11 mouse cellular contexts compared by ENCODE assay signal in the genomic region with DNA sequence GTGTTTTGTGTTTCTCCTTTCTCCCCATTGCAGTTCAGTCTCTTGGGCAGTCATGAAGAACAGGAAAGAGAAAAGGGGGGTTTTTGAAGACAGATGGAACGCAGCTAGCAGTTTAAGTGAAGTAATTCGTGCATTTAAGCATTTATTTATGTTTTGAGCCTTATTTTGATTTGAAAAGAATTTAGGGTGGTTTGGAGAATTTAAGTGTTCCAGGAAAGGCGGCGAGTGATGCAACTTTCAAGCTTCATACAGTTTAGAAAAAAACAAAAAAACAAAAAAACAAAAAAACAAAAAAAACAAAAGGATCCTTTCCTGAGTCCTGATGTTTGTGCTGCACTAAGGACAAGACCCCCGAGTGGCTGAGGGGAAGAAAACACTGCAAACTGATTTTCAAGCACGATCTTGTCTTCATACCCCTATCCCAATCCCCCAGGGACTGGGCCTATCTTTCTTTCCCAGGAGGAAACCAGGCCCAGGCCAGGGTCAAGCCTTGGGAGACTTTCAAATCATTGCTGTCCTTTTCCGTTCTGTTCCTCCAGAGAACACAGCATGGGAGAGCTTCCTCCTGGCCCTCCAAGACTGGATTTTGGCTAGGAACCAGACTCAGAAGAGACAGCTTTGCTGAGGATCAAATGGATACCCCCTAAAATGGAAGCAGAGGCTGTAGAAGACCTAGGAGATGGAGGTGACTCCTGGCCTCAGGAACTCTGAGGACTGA. TPM values are rescaled to one million over a fixed set of nuclear protein-coding genes. Genes with fewer than 3 reads are reported as not detected.
DNase-seq lines count a peak whose midpoint lies in the region; ATAC-seq and TF ChIP-seq lines count a peak whose summit lies in the region.
"Had no signal": no experiment of that assay in that cellular context is flagged by ENCODE, and none has a peak within 500 bp of the region (broad histone marks: within the 10 kb centered on the region; RNA-seq: fewer than 3 reads in every experiment).

No protein-coding gene starts in this region.

- H3K9ac ChIP-seq in limb, embryonic 12.5 days (replicated peaks): no peak overlapping the region
- H3K9ac ChIP-seq in intestine, embryonic 15.5 days: no peak overlapping the region
- no peak overlapping the region for H3K9ac ChIP-seq in liver, embryonic 13.5 days
- H3K9ac ChIP-seq in midbrain, embryonic 15.5 days: no peak overlapping the region
- no peak overlapping the region for H3K9ac ChIP-seq in forebrain, postnatal 0 days
- H3K9ac ChIP-seq: forebrain, embryonic 12.5 days; hindbrain, embryonic 14.5 days; limb, embryonic 13.5 days had no signal

- no peak for TF ChIP-seq CTCF in forebrain, postnatal 0 days (IDR thresholded peaks at IDR 0.05; ENCODE audit: low read depth)

- no peak for ATAC-seq in limb, embryonic 12.5 days (ENCODE audit: insufficient number of reproducible peaks, insufficient read depth, low FRiP score, low TSS enrichment, low read depth)
- no peak for ATAC-seq in intestine, embryonic 15.5 days
- ATAC-seq in liver, embryonic 13.5 days (ENCODE audit: low read depth): no peak
- ATAC-seq in midbrain, embryonic 15.5 days (replicated peaks): no peak
- no peak for ATAC-seq in forebrain, postnatal 0 days

- DNase-seq in limb, embryonic 10.5 days (ENCODE audit: low spot score): no peak
- DNase-seq in liver, embryonic 13.5 days: no peak
- DNase-seq in frontal cortex, postnatal 10 days (ENCODE audit: low spot score in 2 of 2): no peak
- DNase-seq in forebrain, postnatal 0 days: no peak

- H3K4me1 ChIP-seq in limb, embryonic 12.5 days (replicated peaks): peaks cover 9% of the 10 kb centered on the region; the same call in 1 of the 2 replicates
- H3K4me1 ChIP-seq in limb, embryonic 10.5 days: peaks cover 30% of the 10 kb centered on the region
- H3K4me1 ChIP-seq in brown adipose tissue, adult 24 weeks (ENCODE audit: control insufficient read depth, insufficient read depth, insufficient read length, low read length): peaks cover 30% of the 10 kb centered on the region; the same call in 1 of the 2 replicates
- H3K4me1 ChIP-seq in intestine, embryonic 15.5 days (replicated peaks): peaks cover 30% of the 10 kb centered on the region
- peaks cover 52% of the 10 kb centered on the region for H3K4me1 ChIP-seq in liver, embryonic 13.5 days (replicated peaks)
- no peaks in the 10 kb centered on the region for H3K4me1 ChIP-seq in midbrain, embryonic 15.5 days
- H3K4me1 ChIP-seq in forebrain, postnatal 0 days (ENCODE audit: insufficient read depth): no peaks in the 10 kb centered on the region

- 81% methylated on average over 7 of the region's 7 CpGs for WGBS in limb, embryonic 12.5 days
- 83% methylated on average over 7 of the region's 7 CpGs for WGBS in limb, embryonic 10.5 days
- 72% methylated on average over 7 of the region's 7 CpGs for WGBS in intestine, embryonic 15.5 days
- 35% methylated on average over 7 of the region's 7 CpGs for WGBS in liver, embryonic 13.5 days (ENCODE audit: insufficient replicate concordance)
- WGBS in midbrain, embryonic 15.5 days: 83% methylated on average over 7 of the region's 7 CpGs
- WGBS in forebrain, postnatal 0 days: 81% methylated on average over 7 of the region's 7 CpGs

- H3K4me2 ChIP-seq in limb, embryonic 12.5 days: no peak overlapping the region
- no peak overlapping the region for H3K4me2 ChIP-seq in intestine, embryonic 15.5 days (replicated peaks)
- no peak overlapping the region; the same call in 1 of the 2 replicates for H3K4me2 ChIP-seq in liver, embryonic 13.5 days
- no peak overlapping the region for H3K4me2 ChIP-seq in midbrain, embryonic 15.5 days
- no peak overlapping the region for H3K4me2 ChIP-seq in forebrain, postnatal 0 days (ENCODE audit: low read depth)
- H3K4me2 ChIP-seq: forebrain, embryonic 12.5 days; hindbrain, embryonic 14.5 days; limb, embryonic 13.5 days had no signal

- H3K9me3 ChIP-seq in limb, embryonic 12.5 days: 0 out of 2 replicates have a peak, but pooled peaks cover 5% of the 10 kb centered on the region
- no peaks in the 10 kb centered on the region for H3K9me3 ChIP-seq in limb, embryonic 10.5 days (replicated peaks)
- H3K9me3 ChIP-seq in intestine, embryonic 15.5 days: no peaks in the 10 kb centered on the region
- H3K9me3 ChIP-seq in liver, embryonic 13.5 days (replicated peaks): no peaks in the 10 kb centered on the region
- H3K9me3 ChIP-seq in midbrain, embryonic 15.5 days: no peaks in the 10 kb centered on the region
- H3K9me3 ChIP-seq in forebrain, postnatal 0 days (ENCODE audit: low read length): no peaks in the 10 kb centered on the region

- peak overlapping the region; percentile 12; the same call in 1 of the 2 replicates for H3K27ac ChIP-seq in limb, embryonic 12.5 days
- H3K27ac ChIP-seq in limb, embryonic 10.5 days: no peak overlapping the region
- H3K27ac ChIP-seq in brown adipose tissue, adult 24 weeks (replicated peaks; ENCODE audit: low read depth, low read length): peak overlapping the region; percentile 77
- H3K27ac ChIP-seq in intestine, embryonic 15.5 days: peak overlapping the region; percentile 24; the same call in 1 of the 2 replicates
- H3K27ac ChIP-seq in liver, embryonic 13.5 days: peak overlapping the region; percentile 69
- H3K27ac ChIP-seq in midbrain, embryonic 15.5 days: no peak overlapping the region
- no peak overlapping the region for H3K27ac ChIP-seq in forebrain, postnatal 0 days (ENCODE audit: low read depth, low read length)
- H3K27ac ChIP-seq: forebrain, embryonic 12.5 days; hindbrain, embryonic 14.5 days; limb, embryonic 13.5 days had no signal

- H3K4me3 ChIP-seq in limb, embryonic 12.5 days (replicated peaks): no peak overlapping the region
- no peak overlapping the region for H3K4me3 ChIP-seq in limb, embryonic 10.5 days
- H3K4me3 ChIP-seq in brown adipose tissue, adult 24 weeks (ENCODE audit: insufficient read depth, low read depth, low read length): no peak overlapping the region
- no peak overlapping the region for H3K4me3 ChIP-seq in intestine, embryonic 15.5 days (replicated peaks)
- H3K4me3 ChIP-seq in liver, embryonic 13.5 days (replicated peaks): no peak overlapping the region
- no peak overlapping the region for H3K4me3 ChIP-seq in midbrain, embryonic 15.5 days
- H3K4me3 ChIP-seq in forebrain, postnatal 0 days (ENCODE audit: low read depth, low read length): no peak overlapping the region
- H3K4me3 ChIP-seq: forebrain, embryonic 12.5 days; limb, embryonic 13.5 days had no signal

- no peaks in the 10 kb centered on the region for H3K36me3 ChIP-seq in limb, embryonic 12.5 days
- no peaks in the 10 kb centered on the region for H3K36me3 ChIP-seq in limb, embryonic 10.5 days
- no peaks in the 10 kb centered on the region for H3K36me3 ChIP-seq in intestine, embryonic 15.5 days
- no peaks in the 10 kb centered on the region for H3K36me3 ChIP-seq in liver, embryonic 13.5 days
- no peaks in the 10 kb centered on the region for H3K36me3 ChIP-seq in midbrain, embryonic 15.5 days (replicated peaks)
- H3K36me3 ChIP-seq in forebrain, postnatal 0 days (ENCODE audit: insufficient read depth): no peaks in the 10 kb centered on the region
- H3K36me3 ChIP-seq: forebrain, embryonic 12.5 days; limb, embryonic 13.5 days had no signal

- H3K27me3 ChIP-seq in limb, embryonic 12.5 days: no peaks in the 10 kb centered on the region
- 0 out of 2 replicates have a peak, but pooled peaks cover 5% of the 10 kb centered on the region for H3K27me3 ChIP-seq in limb, embryonic 10.5 days (ENCODE audit: low read depth, poor library complexity, severe bottlenecking)
- no peaks in the 10 kb centered on the region for H3K27me3 ChIP-seq in intestine, embryonic 15.5 days (replicated peaks)
- no peaks in the 10 kb centered on the region for H3K27me3 ChIP-seq in liver, embryonic 13.5 days
- H3K27me3 ChIP-seq in midbrain, embryonic 15.5 days (replicated peaks): no peaks in the 10 kb centered on the region
- H3K27me3 ChIP-seq in forebrain, postnatal 0 days (ENCODE audit: insufficient read depth, low read length): no peaks in the 10 kb centered on the region
- H3K27me3 ChIP-seq: forebrain, embryonic 12.5 days; limb, embryonic 13.5 days had no signal

RNA-seq across cellular contexts. Expression of a gene that starts 5.9 kb away (rescaled TPM):
- 1.1 and 1.2 TPM in 2 replicates for polyA plus RNA-seq in limb, embryonic 12.5 days (2016; fragmentation: Nextera tagmentation; extraction: Ambion mirVana)
- 0.67 and 1.0 TPM in 2 replicates for polyA plus RNA-seq in limb, embryonic 10.5 days (2016; fragmentation: Nextera tagmentation; extraction: Ambion mirVana)
- not detected in 2 replicates for polyA plus RNA-seq in brown adipose tissue, adult 24 weeks (2012; ENCODE audit: insufficient read depth, insufficient read length, missing spikeins)
- polyA plus RNA-seq in intestine, embryonic 15.5 days (2015; fragmentation: Nextera tagmentation; extraction: Ambion mirVana): 1.1 and 1.2 TPM in 2 replicates
- polyA plus RNA-seq in liver, embryonic 13.5 days (2015; fragmentation: Nextera tagmentation; extraction: Ambion mirVana): 0.17 and 0.44 TPM in 2 replicates
- polyA plus RNA-seq in midbrain, embryonic 15.5 days (2015; fragmentation: Nextera tagmentation; extraction: Ambion mirVana): 3.7 and 4.2 TPM in 2 replicates
- 3.0 and 5.1 TPM in 2 replicates for total RNA-seq in forebrain, postnatal 0 days (2014; rRNA removed)
- 3.9 and 5.5 TPM in 2 replicates for polyA plus RNA-seq in forebrain, postnatal 0 days (2015; fragmentation: Nextera tagmentation; extraction: Ambion mirVana)

RNA-seq across cellular contexts. Expression of a gene that starts 14.9 kb away (rescaled TPM):
- 66.4 and 74.9 TPM in 2 replicates for polyA plus RNA-seq in limb, embryonic 12.5 days (2016; fragmentation: Nextera tagmentation; extraction: Ambion mirVana)
- 77.0 and 84.6 TPM in 2 replicates for polyA plus RNA-seq in limb, embryonic 10.5 days (2016; fragmentation: Nextera tagmentation; extraction: Ambion mirVana)
- polyA plus RNA-seq in brown adipose tissue, adult 24 weeks (2012; ENCODE audit: insufficient read depth, insufficient read length, missing spikeins): 26.2 and 29.3 TPM in 2 replicates
- polyA plus RNA-seq in intestine, embryonic 15.5 days (2015; fragmentation: Nextera tagmentation; extraction: Ambion mirVana): 388 and 395 TPM in 2 replicates
- polyA plus RNA-seq in liver, embryonic 13.5 days (2015; fragmentation: Nextera tagmentation; extraction: Ambion mirVana): 127 and 145 TPM in 2 replicates
- polyA plus RNA-seq in midbrain, embryonic 15.5 days (2015; fragmentation: Nextera tagmentation; extraction: Ambion mirVana): 57.2 and 58.7 TPM in 2 replicates
- total RNA-seq in forebrain, postnatal 0 days (2014; rRNA removed): 31.5 and 33.8 TPM in 2 replicates
- 42.8 and 48.5 TPM in 2 replicates for polyA plus RNA-seq in forebrain, postnatal 0 days (2015; fragmentation: Nextera tagmentation; extraction: Ambion mirVana)

RNA-seq across cellular contexts. Expression of a gene that starts 33.1 kb away (rescaled TPM):
- polyA plus RNA-seq in limb, embryonic 12.5 days (2016; fragmentation: Nextera tagmentation; extraction: Ambion mirVana): 69.7 and 70.5 TPM in 2 replicates
- 79.5 and 85.8 TPM in 2 replicates for polyA plus RNA-seq in limb, embryonic 10.5 days (2016; fragmentation: Nextera tagmentation; extraction: Ambion mirVana)
- polyA plus RNA-seq in brown adipose tissue, adult 24 weeks (2012; ENCODE audit: insufficient read depth, insufficient read length, missing spikeins): 0.96 TPM in 1 of 2 replicates, not detected in the other
- polyA plus RNA-seq in intestine, embryonic 15.5 days (2015; fragmentation: Nextera tagmentation; extraction: Ambion mirVana): 68.7 and 77.8 TPM in 2 replicates
- polyA plus RNA-seq in liver, embryonic 13.5 days (2015; fragmentation: Nextera tagmentation; extraction: Ambion mirVana): 1.6 and 2.5 TPM in 2 replicates
- 80.6 and 83.2 TPM in 2 replicates for polyA plus RNA-seq in midbrain, embryonic 15.5 days (2015; fragmentation: Nextera tagmentation; extraction: Ambion mirVana)
- 35.3 and 36.2 TPM in 2 replicates for total RNA-seq in forebrain, postnatal 0 days (2014; rRNA removed)
- polyA plus RNA-seq in forebrain, postnatal 0 days (2015; fragmentation: Nextera tagmentation; extraction: Ambion mirVana): 13.3 and 25.6 TPM in 2 replicates

RNA-seq across cellular contexts. Expression of a gene that starts 39.6 kb away (rescaled TPM):
- 0.21 TPM in 1 of 2 replicates, not detected in the other for polyA plus RNA-seq in limb, embryonic 12.5 days (2016; fragmentation: Nextera tagmentation; extraction: Ambion mirVana)
- 0.18 TPM in 1 of 2 replicates, not detected in the other for polyA plus RNA-seq in limb, embryonic 10.5 days (2016; fragmentation: Nextera tagmentation; extraction: Ambion mirVana)
- polyA plus RNA-seq in brown adipose tissue, adult 24 weeks (2012; ENCODE audit: insufficient read depth, insufficient read length, missing spikeins): 3.5 and 4.5 TPM in 2 replicates
- 2.2 and 2.5 TPM in 2 replicates for polyA plus RNA-seq in intestine, embryonic 15.5 days (2015; fragmentation: Nextera tagmentation; extraction: Ambion mirVana)
- polyA plus RNA-seq in liver, embryonic 13.5 days (2015; fragmentation: Nextera tagmentation; extraction: Ambion mirVana): 1.5 and 1.9 TPM in 2 replicates
- polyA plus RNA-seq in midbrain, embryonic 15.5 days (2015; fragmentation: Nextera tagmentation; extraction: Ambion mirVana): 0.13 and 0.47 TPM in 2 replicates
- total RNA-seq in forebrain, postnatal 0 days (2014; rRNA removed): 0.15 and 0.43 TPM in 2 replicates
- 0.21 and 0.30 TPM in 2 replicates for polyA plus RNA-seq in forebrain, postnatal 0 days (2015; fragmentation: Nextera tagmentation; extraction: Ambion mirVana)
- polyA plus RNA-seq: forebrain, embryonic 12.5 days had no signal

RNA-seq across cellular contexts. Expression of a gene that starts 41.0 kb away (rescaled TPM):
- 0.18 TPM in 1 of 2 replicates, not detected in the other for polyA plus RNA-seq in limb, embryonic 12.5 days (2016; fragmentation: Nextera tagmentation; extraction: Ambion mirVana)
- 0.13 TPM in 1 of 2 replicates, not detected in the other for polyA plus RNA-seq in limb, embryonic 10.5 days (2016; fragmentation: Nextera tagmentation; extraction: Ambion mirVana)
- not detected in 2 replicates for polyA plus RNA-seq in brown adipose tissue, adult 24 weeks (2012; ENCODE audit: insufficient read depth, insufficient read length, missing spikeins)
- polyA plus RNA-seq in intestine, embryonic 15.5 days (2015; fragmentation: Nextera tagmentation; extraction: Ambion mirVana): 0.28 and 0.43 TPM in 2 replicates
- polyA plus RNA-seq in liver, embryonic 13.5 days (2015; fragmentation: Nextera tagmentation; extraction: Ambion mirVana): not detected in 2 replicates
- polyA plus RNA-seq in midbrain, embryonic 15.5 days (2015; fragmentation: Nextera tagmentation; extraction: Ambion mirVana): 0.32 and 0.37 TPM in 2 replicates
- 0.71 and 1.0 TPM in 2 replicates for total RNA-seq in forebrain, postnatal 0 days (2014; rRNA removed)
- polyA plus RNA-seq in forebrain, postnatal 0 days (2015; fragmentation: Nextera tagmentation; extraction: Ambion mirVana): 0.45 and 0.67 TPM in 2 replicates

Comparison
In these comparisons a context has a peak if more than half of its experiments do, and no peak if none do; other contexts are left out.
1. H3K27ac ChIP-seq: peak in limb, embryonic 12.5 days (single experiment), brown adipose tissue, adult 24 weeks (single experiment), intestine, embryonic 15.5 days (single experiment) and liver, embryonic 13.5 days (single experiment); none in limb, embryonic 10.5 days (single experiment), midbrain, embryonic 15.5 days (single experiment) and forebrain, postnatal 0 days (single experiment).